ENCODE assay signal across 9 mouse cellular contexts in genomic region chr8:106136156-106137130, GRCm38 (mm10). TPM values are rescaled to one million over a fixed set of nuclear protein-coding genes. Genes with fewer than 3 reads are reported as not detected.
DNase-seq lines count a peak whose midpoint lies in the region; ATAC-seq and TF ChIP-seq lines count a peak whose summit lies in the region.
"Had no signal": no experiment of that assay in that cellular context is flagged by ENCODE, and none has a peak within 500 bp of the region (broad histone marks: within the 10 kb centered on the region; RNA-seq: fewer than 3 reads in every experiment).

TSS of gene Esrp2 (minus strand) at chr8:106136974.

- no peak for TF ChIP-seq EP300 in liver, embryonic 14.5 days (IDR thresholded peaks at IDR 0.05; ENCODE audit: low read depth)

- TF ChIP-seq CTCF in liver, embryonic 14.5 days (IDR thresholded peaks at IDR 0.05; ENCODE audit: low read depth): no peak

- peaks cover 77% of the 10 kb centered on the region for H3K27me3 ChIP-seq in forebrain, embryonic 12.5 days
- peaks cover 41% of the 10 kb centered on the region for H3K27me3 ChIP-seq in intestine, embryonic 14.5 days (replicated peaks; ENCODE audit: control insufficient read depth, insufficient read depth, low read length)
- H3K27me3 ChIP-seq in liver, embryonic 14.5 days (ENCODE audit: control insufficient read depth, insufficient read depth, low read length): peaks cover 55% of the 10 kb centered on the region

- H3K9me3 ChIP-seq in forebrain, embryonic 12.5 days: no peaks in the 10 kb centered on the region
- H3K9me3 ChIP-seq in intestine, embryonic 14.5 days (ENCODE audit: control insufficient read depth, low read length): no peaks in the 10 kb centered on the region
- H3K9me3 ChIP-seq in liver, embryonic 14.5 days (ENCODE audit: control insufficient read depth, low read length): no peaks in the 10 kb centered on the region

- DNase-seq in gastrocnemius, postnatal 25 days: peak; percentile 38
- DNase-seq in gastrocnemius, postnatal 14 days: no peak
- DNase-seq in intestine, embryonic 14.5 days (ENCODE audit: low spot score): peak; percentile 81
- DNase-seq in liver, embryonic 14.5 days (ENCODE audit: low read depth in 3 of 3, low spot score in 3 of 3): peak in 1 of 3 experiments; percentile 26
- peak; percentile 55 for DNase-seq in neural tube, embryonic 10.5 days (ENCODE audit: extremely low spot score, low spot score)
- DNase-seq in urinary bladder, postnatal 25 days (ENCODE audit: low spot score): peak; percentile 61
- DNase-seq in right cerebral cortex, postnatal 10 days (ENCODE audit: low spot score in 2 of 2): no peak

- under 1% methylated on average over 86 of the region's 86 CpGs for WGBS in forebrain, embryonic 12.5 days
- WGBS in intestine, embryonic 14.5 days: under 1% methylated on average over 86 of the region's 86 CpGs
- WGBS in liver, embryonic 14.5 days (ENCODE audit: insufficient replicate concordance): under 1% methylated on average over 83 of the region's 86 CpGs

- no peak for ATAC-seq in forebrain, embryonic 12.5 days (ENCODE audit: low FRiP score)
- peak; percentile 78 for ATAC-seq in intestine, embryonic 14.5 days (replicated peaks; ENCODE audit: low FRiP score, low TSS enrichment, low read depth)
- peak; percentile 66 for ATAC-seq in liver, embryonic 14.5 days (ENCODE audit: insufficient read depth)

- H3K9ac ChIP-seq in forebrain, embryonic 12.5 days: peak within 1 kb of the TSS; percentile 39
- peak within 1 kb of the TSS; percentile 53 for H3K9ac ChIP-seq in intestine, embryonic 14.5 days (ENCODE audit: low read length)
- H3K9ac ChIP-seq in liver, embryonic 14.5 days (replicated peaks): 0 out of 2 replicates have a peak within 1 kb of the TSS, but pooled peaks have one; percentile 23

- H3K4me1 ChIP-seq in forebrain, embryonic 12.5 days: peaks cover 28% of the 10 kb centered on the region
- peaks cover 14% of the 10 kb centered on the region; the same call in 1 of the 2 replicates for H3K4me1 ChIP-seq in intestine, embryonic 14.5 days (replicated peaks; ENCODE audit: control insufficient read depth, insufficient read depth, low read length)
- peaks cover 0 to 2% of the 10 kb centered on the region in 2 experiments; a peak in 1 of 4 replicates for H3K4me1 ChIP-seq in liver, embryonic 14.5 days (replicated peaks; ENCODE audit: control insufficient read depth in 2 of 2, insufficient read depth in 2 of 2, low read length in 1 of 2)

- intact Hi-C loops in gastrocnemius, postnatal 14 days (cut with DNase I; ENCODE audit: low total_unique reads): loop anchor here (5.0 kb wide), 1 partner anchor 61 kb away; no protein-coding TSS in a partner anchor

- H3K4me2 ChIP-seq in forebrain, embryonic 12.5 days: peak within 1 kb of the TSS; percentile 74
- peak within 1 kb of the TSS; percentile 85 for H3K4me2 ChIP-seq in intestine, embryonic 14.5 days (ENCODE audit: low read length)
- peak within 1 kb of the TSS; percentile 57 for H3K4me2 ChIP-seq in liver, embryonic 14.5 days (ENCODE audit: low read depth)

- peaks cover 16% of the 10 kb centered on the region; the same call in 1 of the 2 replicates for H3K36me3 ChIP-seq in forebrain, embryonic 12.5 days (replicated peaks)
- H3K36me3 ChIP-seq in intestine, embryonic 14.5 days (ENCODE audit: control insufficient read depth, insufficient read depth, low read length): peaks cover 17% of the 10 kb centered on the region
- no peaks in the 10 kb centered on the region for H3K36me3 ChIP-seq in liver, embryonic 14.5 days (replicated peaks; ENCODE audit: control insufficient read depth, insufficient read depth, low read depth)

- no peak within 1 kb of the TSS for H3K27ac ChIP-seq in forebrain, embryonic 12.5 days
- peak within 1 kb of the TSS; percentile 80 for H3K27ac ChIP-seq in intestine, embryonic 14.5 days (ENCODE audit: low read depth)
- no peak within 1 kb of the TSS for H3K27ac ChIP-seq in liver, embryonic 14.5 days

- peak within 1 kb of the TSS; percentile 42 for H3K4me3 ChIP-seq in forebrain, embryonic 12.5 days (replicated peaks)
- peak within 1 kb of the TSS; percentile 49 for H3K4me3 ChIP-seq in intestine, embryonic 14.5 days (ENCODE audit: low read depth, low read length)
- peak within 1 kb of the TSS; percentile 46 to 62 for H3K4me3 ChIP-seq in liver, embryonic 14.5 days (ENCODE audit: insufficient read depth in 1 of 2, low read depth in 2 of 2, low read length in 2 of 2)

RNA-seq across cellular contexts. Expression of gene Esrp2, which starts in this region (rescaled TPM):
- total RNA-seq in gastrocnemius, postnatal 25 days (2021): under 1 TPM in 1 of 2 experiments, not detected in 1; 0.46 TPM
- not detected for total RNA-seq in gastrocnemius, postnatal 14 days (2021)
- 1.9 TPM in 2 replicates for polyA plus RNA-seq in forebrain, embryonic 12.5 days (2016; fragmentation: Nextera tagmentation; extraction: Ambion mirVana)
- 22.4 and 25.4 TPM in 2 replicates for polyA plus RNA-seq in intestine, embryonic 14.5 days (2014; fragmentation: Nextera tagmentation; extraction: Ambion mirVana)
- polyA plus RNA-seq in liver, embryonic 14.5 days (2012; rRNA removed): 6.7 and 7.7 TPM in 2 replicates
- polyA plus RNA-seq in liver, embryonic 14.5 days (2014; fragmentation: Nextera tagmentation; extraction: Ambion mirVana): 6.6 and 7.0 TPM in 2 replicates
- total RNA-seq: neutrophil, adult 5-6 weeks had no signal

Comparison
In these comparisons a context has a peak if more than half of its experiments do, and no peak if none do; other contexts are left out.
1. Peak in DNase-seq in gastrocnemius, postnatal 25 days; RNA of the gene not detected or under 1 TPM.
2. DNase-seq: peak in intestine, embryonic 14.5 days (single experiment), neural tube, embryonic 10.5 days (single experiment) and urinary bladder, postnatal 25 days (single experiment); none in gastrocnemius, postnatal 14 days (single experiment) and right cerebral cortex, postnatal 10 days (0 of 2).
3. Peak in every context shown above with its lines, with median percentiles within 50 percentile points of each other: H3K4me2 ChIP-seq, H3K4me3 ChIP-seq and H3K9ac ChIP-seq.